Mouse (Mus musculus): ENCODE data around the gene Snx13. TPM values are rescaled to one million over a fixed set of nuclear protein-coding genes. Genes with fewer than 3 reads are reported as not detected.

Snx13 gene
- polyA plus RNA-seq, 1 experiment from 2014 or later = 22.3 TPM

DNA sequence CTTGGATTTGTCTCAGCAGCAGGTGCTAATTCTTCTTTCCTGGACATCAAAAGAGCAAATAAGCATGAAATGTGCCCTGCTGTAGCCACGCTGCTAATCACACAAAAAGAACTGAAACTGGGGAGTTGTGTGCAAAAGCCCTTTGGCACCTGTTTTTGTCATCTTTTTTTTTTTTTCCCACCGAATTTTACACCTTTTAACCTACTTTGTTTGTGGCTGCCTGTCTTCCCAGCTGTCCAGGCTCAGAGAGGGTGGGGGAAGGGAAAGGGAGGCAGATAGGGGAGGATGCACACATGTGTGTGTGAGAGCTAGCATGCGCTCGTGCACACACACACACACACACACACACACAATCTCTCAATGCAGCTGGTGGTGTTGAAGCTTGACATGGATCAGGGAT is 110.3 kb downstream of the Snx13 start:
- no peaks in the 10 kb centered on the region for H3K9me3 ChIP-seq (replicated peaks)
- H3K36me3 ChIP-seq (ENCODE audit: poor library complexity, severe bottlenecking) = no peaks in the 10 kb centered on the region
- H3K4me1 ChIP-seq = no peaks in the 10 kb centered on the region
- H3K9ac ChIP-seq = no peak overlapping the region
- H3K4me2 ChIP-seq = no peak overlapping the region
- H3K27me3 ChIP-seq = no peaks in the 10 kb centered on the region
- no peak overlapping the region for H3K4me3 ChIP-seq
- 62% methylated on average over 4 of the region's 4 CpGs for WGBS
- 0 out of 2 replicates have a peak, but pooled peaks have one; percentile 27 for ATAC-seq
- H3K27ac ChIP-seq = no peak overlapping the region

DNA sequence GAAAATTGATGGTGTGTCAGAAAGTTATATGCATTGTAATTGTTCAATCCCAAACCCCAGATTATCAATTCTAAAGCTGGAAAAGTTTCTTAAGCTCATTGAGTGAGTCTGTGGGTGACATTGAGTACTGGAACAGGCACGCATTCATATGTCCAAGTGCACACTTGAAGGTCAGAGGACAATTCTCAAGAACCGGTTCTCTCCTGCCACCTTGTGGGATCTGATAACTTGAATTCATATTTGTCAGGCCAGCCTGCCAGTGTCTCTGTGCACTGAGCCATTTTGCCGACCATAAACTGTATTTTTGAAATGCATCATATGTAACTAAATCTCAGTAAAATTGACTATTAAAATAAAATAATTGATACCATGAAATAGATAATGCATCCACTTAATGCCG is 114.7 kb downstream of the Snx13 start:
- WGBS = 79% methylated on average over 4 of the region's 4 CpGs
- ATAC-seq = no peak

DNA sequence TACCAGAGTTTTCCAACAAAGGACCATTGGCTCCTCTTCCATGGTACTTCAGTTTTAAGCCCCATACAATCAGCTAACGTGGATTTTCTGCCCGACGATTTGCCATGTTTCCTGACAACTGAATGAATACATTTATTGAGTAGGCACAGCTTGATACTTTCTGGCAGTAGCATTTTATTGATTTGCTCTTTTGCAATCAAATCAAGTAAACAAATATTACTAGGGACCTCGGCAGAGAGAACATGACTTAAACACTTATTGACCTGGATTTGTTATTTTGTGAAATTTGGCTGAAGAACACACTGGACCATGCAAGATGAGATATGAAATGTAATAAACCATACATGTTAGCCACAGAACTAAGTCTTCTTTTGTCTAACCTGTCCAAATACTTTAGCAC is 123.3 kb downstream of the Snx13 start:
- no peak overlapping the region for H3K9ac ChIP-seq
- no peaks in the 10 kb centered on the region for H3K4me1 ChIP-seq
- no peaks in the 10 kb centered on the region for H3K36me3 ChIP-seq (ENCODE audit: poor library complexity, severe bottlenecking)
- ATAC-seq = no peak
- H3K27ac ChIP-seq = no peak overlapping the region
- no peaks in the 10 kb centered on the region for H3K27me3 ChIP-seq
- no peaks in the 10 kb centered on the region for H3K9me3 ChIP-seq (replicated peaks)
- H3K4me3 ChIP-seq = no peak overlapping the region
- H3K4me2 ChIP-seq = no peak overlapping the region
- WGBS = 26% methylated on average over 4 of the region's 4 CpGs

More for the DNA sequence above, 114.7 kb downstream of the Snx13 start:
- Histone ChIP-seq H3K4me1 (no peaks in the 10 kb centered on the region), H3K27me3 (no peaks in the 10 kb centered on the region), H3K9me3 (replicated peaks) (no peaks in the 10 kb centered on the region), H3K27ac (no peak overlapping the region), H3K9ac (no peak overlapping the region), H3K36me3 (ENCODE audit: poor library complexity, severe bottlenecking) (no peaks in the 10 kb centered on the region), H3K4me2 (no peak overlapping the region), H3K4me3 (no peak overlapping the region)

DNA sequence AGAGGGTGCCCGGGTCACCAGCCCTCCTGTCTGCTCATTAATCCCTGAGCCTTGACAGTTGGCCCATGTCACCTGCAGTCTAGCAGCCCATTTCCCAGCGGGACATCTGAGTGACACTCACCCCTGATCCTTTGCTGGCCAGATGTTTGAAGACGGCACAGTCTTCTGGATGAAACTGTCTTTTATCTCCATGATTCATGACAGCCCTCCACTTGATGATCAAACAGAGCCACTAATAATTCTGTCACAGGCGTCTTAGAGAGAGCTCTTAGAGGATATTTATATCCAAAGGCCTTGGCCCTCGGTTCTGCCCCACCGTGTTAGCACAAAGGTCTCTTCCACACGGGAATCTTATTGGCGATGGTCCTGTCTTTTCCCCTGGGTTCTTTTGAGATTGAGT is 129.0 kb downstream of the Snx13 start:
- H3K27ac ChIP-seq = no peak overlapping the region
- H3K4me1 ChIP-seq = no peaks in the 10 kb centered on the region
- H3K4me2 ChIP-seq = no peak overlapping the region
- H3K27me3 ChIP-seq = no peaks in the 10 kb centered on the region
- H3K36me3 ChIP-seq (ENCODE audit: poor library complexity, severe bottlenecking) = no peaks in the 10 kb centered on the region
- no peaks in the 10 kb centered on the region for H3K9me3 ChIP-seq (replicated peaks)
- WGBS = 68% methylated on average over 8 of the region's 8 CpGs
- H3K4me3 ChIP-seq = no peak overlapping the region
- no peak for ATAC-seq
- no peak overlapping the region for H3K9ac ChIP-seq

DNA sequence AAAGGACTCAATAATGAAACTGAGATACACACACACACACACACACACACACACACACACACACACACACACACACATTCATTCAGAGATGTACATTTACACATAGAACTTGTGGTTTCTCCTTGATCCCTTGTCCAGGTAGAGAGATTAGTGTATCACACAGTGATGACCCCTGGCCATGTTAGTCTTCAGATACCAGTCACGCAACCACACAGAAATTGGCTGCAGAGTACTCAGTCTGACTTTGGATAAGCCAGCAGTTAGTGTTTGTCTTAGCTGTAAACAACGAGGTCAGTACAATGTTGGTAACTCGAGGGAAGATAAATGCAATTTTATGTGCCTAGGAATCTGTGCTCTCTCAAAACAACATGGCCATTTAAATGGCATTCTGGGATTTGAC is 129.6 kb downstream of the Snx13 start:
- Histone ChIP-seq H3K9ac (no peak overlapping the region), H3K9me3 (replicated peaks) (no peaks in the 10 kb centered on the region), H3K27ac (no peak overlapping the region), H3K4me1 (no peaks in the 10 kb centered on the region), H3K4me2 (no peak overlapping the region), H3K36me3 (ENCODE audit: poor library complexity, severe bottlenecking) (no peaks in the 10 kb centered on the region), H3K27me3 (no peaks in the 10 kb centered on the region), H3K4me3 (no peak overlapping the region)
- no peak for ATAC-seq
- WGBS = 72% methylated on average over 3 of the region's 3 CpGs

DNA sequence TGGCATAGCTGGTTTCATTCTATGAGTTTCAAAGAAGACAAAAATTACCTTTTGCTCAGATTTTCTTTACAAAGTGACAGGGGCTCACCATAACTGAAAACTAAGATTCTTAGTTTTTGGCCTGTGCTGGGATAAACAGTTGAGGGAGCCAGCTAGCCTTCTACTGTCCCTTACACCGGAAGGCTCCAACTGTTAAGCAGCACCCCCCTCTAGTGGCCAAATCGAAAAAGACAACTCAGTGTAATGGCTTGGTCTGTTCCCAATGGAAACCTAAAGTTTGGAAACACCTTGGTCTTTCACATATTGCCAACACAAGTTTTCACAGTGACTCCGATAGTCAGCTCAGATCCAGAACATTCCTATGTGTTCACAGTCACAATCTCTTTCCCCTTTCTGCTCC is 135.7 kb downstream of the Snx13 start:
- 11% methylated on average over 3 of the region's 3 CpGs for WGBS
- Histone ChIP-seq H3K9ac (no peak overlapping the region), H3K9me3 (replicated peaks) (no peaks in the 10 kb centered on the region), H3K27ac (no peak overlapping the region), H3K4me2 (no peak overlapping the region), H3K27me3 (peaks cover 4% of the 10 kb centered on the region; the same call in 1 of the 2 replicates), H3K4me3 (no peak overlapping the region), H3K4me1 (no peaks in the 10 kb centered on the region), H3K36me3 (ENCODE audit: poor library complexity, severe bottlenecking) (no peaks in the 10 kb centered on the region)
- ATAC-seq = peak; percentile 92

DNA sequence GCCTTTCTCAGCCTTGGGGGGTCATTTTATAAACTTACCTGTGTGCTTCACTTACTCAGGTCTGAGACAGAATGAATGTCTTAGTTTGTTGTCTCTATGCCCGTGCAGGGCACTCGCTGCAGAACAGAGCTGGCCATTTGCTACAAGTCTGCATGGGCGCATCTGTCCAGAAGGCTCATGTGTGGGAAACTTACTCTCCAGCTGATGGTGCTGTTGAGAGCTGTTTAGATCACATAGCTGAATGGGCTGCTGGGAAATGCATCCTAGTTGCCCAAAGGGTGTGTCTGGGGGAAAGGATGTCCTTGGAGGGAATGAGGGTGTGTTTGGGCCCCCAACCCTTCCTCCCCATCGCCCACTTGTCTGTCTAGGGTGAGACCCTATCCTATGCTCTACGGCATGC is 137.3 kb downstream of the Snx13 start:
- 78% methylated on average over 5 of the region's 5 CpGs for WGBS
- ATAC-seq = no peak
- H3K9me3 ChIP-seq (replicated peaks) = no peaks in the 10 kb centered on the region
- peaks cover 4% of the 10 kb centered on the region; the same call in 1 of the 2 replicates for H3K27me3 ChIP-seq
- H3K36me3 ChIP-seq (ENCODE audit: poor library complexity, severe bottlenecking) = no peaks in the 10 kb centered on the region
- no peak overlapping the region for H3K27ac ChIP-seq
- no peaks in the 10 kb centered on the region for H3K4me1 ChIP-seq
- H3K4me3 ChIP-seq = no peak overlapping the region
- no peak overlapping the region for H3K4me2 ChIP-seq
- H3K9ac ChIP-seq = no peak overlapping the region

DNA sequence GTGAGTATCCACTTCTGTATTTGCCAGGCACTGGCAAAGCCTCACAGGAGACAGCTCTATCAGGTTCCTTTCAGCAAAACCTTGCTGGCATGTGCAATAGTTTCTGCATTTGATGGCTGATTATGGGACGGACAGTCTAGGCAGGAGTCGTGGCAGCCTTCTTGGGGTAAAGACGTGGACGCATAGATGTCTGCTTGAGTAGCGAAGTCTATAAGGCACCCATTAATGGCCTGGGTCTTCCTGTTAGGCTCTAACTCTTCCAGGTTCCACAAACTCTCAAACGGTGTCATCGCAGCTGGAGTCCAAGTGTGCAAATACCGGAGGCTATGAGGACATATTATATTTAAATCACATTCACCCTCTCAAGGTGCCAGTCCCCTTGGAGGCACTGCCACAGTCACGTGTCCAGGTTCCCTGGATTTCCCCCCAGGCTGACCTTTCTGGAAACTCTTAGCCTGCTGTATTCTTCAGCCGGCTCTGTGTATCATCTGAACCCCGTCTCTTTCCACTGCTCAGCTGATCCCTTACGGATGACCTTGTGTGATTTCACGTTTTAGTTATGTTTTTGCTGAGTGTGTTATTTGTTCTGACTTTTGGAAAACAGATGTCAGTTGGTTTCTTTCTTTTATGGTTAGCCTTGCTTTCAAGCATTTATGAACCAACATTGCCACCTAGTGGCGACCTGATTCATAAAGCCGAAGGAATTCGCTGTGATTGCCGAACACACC is 144.9 kb downstream of the Snx13 start:
- H3K27ac ChIP-seq = no peak overlapping the region
- 55% methylated on average over 17 of the region's 17 CpGs for WGBS
- H3K4me2 ChIP-seq = peak overlapping the region; percentile 52
- ATAC-seq = peak; percentile 69
- no peaks in the 10 kb centered on the region for H3K9me3 ChIP-seq (replicated peaks)
- no peaks in the 10 kb centered on the region for H3K4me1 ChIP-seq
- H3K9ac ChIP-seq = peak overlapping the region; percentile 53; the same call in 1 of the 2 replicates
- no peaks in the 10 kb centered on the region for H3K36me3 ChIP-seq (ENCODE audit: poor library complexity, severe bottlenecking)
- H3K27me3 ChIP-seq = peaks cover 2% of the 10 kb centered on the region; the same call in 1 of the 2 replicates
- H3K4me3 ChIP-seq = peak overlapping the region; percentile 15; the same call in 1 of the 2 replicates

DNA sequence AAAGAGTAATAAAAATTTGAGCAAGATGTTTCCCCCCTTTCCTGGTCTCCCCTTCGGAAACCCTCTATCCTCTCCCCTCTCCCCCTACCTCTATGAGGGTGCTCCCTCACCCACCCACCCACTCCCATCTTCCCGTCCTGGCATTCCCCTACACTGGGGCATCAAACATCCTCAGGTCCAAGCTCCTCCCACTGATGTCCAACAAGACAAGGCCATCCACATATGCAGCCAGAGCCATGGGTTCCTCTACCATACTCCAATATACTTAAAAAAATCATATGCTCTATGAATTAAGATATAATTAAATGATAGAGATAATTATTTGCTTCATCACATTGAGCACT is 145.4 kb downstream of the Snx13 start:
- H3K27ac ChIP-seq = no peak overlapping the region
- ATAC-seq = peak; percentile 77
- H3K4me1 ChIP-seq = no peaks in the 10 kb centered on the region
- H3K4me3 ChIP-seq = peak overlapping the region; percentile 15; the same call in 1 of the 2 replicates
- 16% methylated on average over 2 of the region's 2 CpGs for WGBS
- H3K27me3 ChIP-seq = no peaks in the 10 kb centered on the region
- peak overlapping the region; percentile 53; the same call in 1 of the 2 replicates for H3K9ac ChIP-seq
- no peaks in the 10 kb centered on the region for H3K9me3 ChIP-seq (replicated peaks)
- peak overlapping the region; percentile 52 for H3K4me2 ChIP-seq
- H3K36me3 ChIP-seq (ENCODE audit: poor library complexity, severe bottlenecking) = no peaks in the 10 kb centered on the region

MicroRNAs encoded within 50 kb of the gene (microRNA counts, 519-probe panel; counts per million panel counts)
- 177 counts per million, percentile 53 among the panel's probes with 10 or more counts for microRNA mmu-miR-680

Small RNAs within 50 kb of the gene (microRNA-seq; reads per million reads assigned to microRNA genes)
- gene Mir680-3 = not detected

Other genes with a start within 250 kb of the Snx13 start
- 10.5 and 11.1 TPM in 2 replicates for gene Hdac9, start 130.1 kb upstream of the Snx13 start, polyA plus RNA-seq (2015; fragmentation: Nextera tagmentation; extraction: Ambion mirVana)
- not detected in 2 replicates for gene Prps1l1, start 62.4 kb upstream of the Snx13 start, polyA plus RNA-seq (2015; fragmentation: Nextera tagmentation; extraction: Ambion mirVana)

Measured in forebrain, embryonic 13.5 days (tissue).